Mouse (Mus musculus) 3T3-L1 (cell line): ENCODE data around the gene Npc2.

Source experiments
- DNase-seq: peaks from one replicate; pipeline ENCODE4 v3.0.0-alpha.2; 2015; ENCODE audit warnings: low read depth, low spot score

The Npc2 gene

DNA sequence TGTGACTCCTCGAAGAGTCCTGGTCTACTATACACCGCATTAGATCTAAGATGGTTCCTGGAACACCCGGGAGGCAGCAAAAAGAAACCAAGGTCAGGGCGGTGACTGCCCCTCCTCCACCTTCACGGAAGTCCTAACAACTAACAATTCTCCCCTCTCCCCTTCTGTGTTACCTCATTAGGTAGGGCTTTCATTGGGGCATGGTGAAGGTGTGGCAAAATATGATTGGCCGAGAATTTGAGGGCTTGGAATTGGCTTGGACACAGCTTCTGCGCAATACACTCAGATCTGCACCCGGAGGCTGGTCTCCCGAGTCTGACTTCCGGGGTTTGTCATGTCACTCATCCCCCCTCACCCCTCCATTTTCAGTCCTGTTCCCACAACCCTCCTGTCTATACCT lies 44.5 kb downstream of the Npc2 start:
- DNase-seq = no peak

DNA sequence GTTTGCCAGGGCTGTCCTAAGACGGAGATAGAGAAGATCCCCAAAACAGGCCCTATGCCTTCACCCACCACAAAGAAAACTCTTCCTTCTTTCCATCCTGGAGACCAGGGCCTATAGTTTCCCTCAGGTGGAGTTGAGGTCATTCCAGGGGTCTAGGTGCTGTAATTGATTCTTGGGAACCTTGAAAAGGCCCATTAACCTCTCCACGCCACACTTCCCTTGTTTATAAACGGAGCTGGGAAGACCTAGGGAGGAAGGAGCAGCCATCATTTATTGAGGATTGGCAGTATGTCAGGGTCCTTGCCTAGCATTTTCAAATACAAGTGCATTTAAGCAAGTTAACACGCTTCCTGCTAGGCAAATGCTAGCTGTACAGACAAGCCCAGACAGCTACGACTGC lies 45.5 kb downstream of the Npc2 start:
- no peak for DNase-seq

GRCm38 (mm10) chr12:84726986-84727385 lies 46.0 kb downstream of the Npc2 start:
- no peak for DNase-seq

GRCm38 (mm10) chr12:84726391-84726790 lies 46.6 kb downstream of the Npc2 start:
- no peak for DNase-seq

- DNase-seq = no peak
Observed at GRCm38 (mm10) chr12:84718462-84719244, 54.3 kb downstream of the Npc2 start.

DNA sequence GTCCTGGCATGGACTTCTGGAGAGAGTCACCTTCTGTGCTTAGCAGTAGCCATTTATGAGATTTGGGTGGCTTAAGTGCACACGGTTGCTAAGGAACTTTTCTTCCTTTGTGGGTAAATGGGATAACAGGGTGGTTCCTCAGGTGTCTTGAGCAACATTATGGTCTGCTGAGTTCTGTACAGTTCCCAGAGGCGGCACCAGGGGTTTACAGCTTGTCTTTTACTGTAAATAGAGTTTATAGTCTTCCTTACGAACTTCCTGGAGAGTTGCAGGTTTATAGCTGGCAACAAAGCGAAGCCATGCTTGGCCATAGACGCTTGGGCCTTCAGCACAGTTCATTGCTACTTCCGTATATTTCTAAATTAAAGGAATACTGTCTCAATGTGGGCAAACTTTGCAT lies 58.4 kb downstream of the Npc2 start:
- DNase-seq = no peak

DNA sequence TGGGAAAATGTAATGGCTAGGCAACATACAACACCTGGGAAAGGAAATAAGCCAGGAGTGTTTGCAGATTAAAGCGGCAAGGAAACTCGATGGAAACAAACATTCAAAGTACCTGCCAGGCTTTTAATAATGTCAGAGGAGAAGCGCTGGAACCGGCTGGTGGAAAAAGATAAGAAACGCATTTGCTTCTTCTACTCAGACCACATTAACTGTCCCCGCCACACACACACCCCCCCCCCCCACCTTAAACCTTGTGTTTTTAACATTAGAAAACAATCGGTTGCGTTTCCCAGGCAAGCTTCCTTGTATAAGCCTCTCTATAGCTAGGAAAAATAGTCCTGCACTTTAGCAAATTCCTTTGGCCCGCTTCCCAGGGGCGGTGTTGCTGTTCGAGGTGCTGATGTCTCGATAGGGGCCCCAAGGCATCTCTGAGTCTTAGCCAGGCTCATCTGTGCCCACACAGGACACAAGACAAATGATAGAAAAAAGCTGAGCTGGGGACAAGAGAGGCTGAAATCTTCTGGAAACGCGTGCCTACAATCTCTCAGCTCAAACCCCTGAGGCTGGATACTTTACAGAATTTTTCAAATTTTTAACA lies 63.0 kb downstream of the Npc2 start:
- DNase-seq = peak; percentile 62

DNA sequence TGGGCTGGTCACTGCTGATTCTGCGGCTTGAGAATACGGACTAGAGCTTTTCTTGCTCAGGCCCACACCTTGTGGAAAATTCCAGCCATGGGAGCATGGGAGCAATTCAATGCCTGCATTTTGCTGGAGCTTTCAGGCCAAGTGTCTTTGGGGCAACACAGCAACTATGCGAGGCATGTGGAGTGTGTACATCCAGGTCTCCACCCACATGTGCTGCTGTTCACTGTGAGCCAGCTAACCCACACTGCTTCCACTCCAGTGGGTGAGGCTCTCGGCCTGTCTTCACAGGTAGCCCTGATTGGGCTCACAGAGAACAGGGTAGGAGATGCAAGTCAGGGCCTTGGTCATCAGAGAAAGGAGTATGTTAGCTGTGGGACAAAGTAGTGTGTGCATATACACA lies 65.1 kb downstream of the Npc2 start:
- DNase-seq = no peak

GRCm38 (mm10) chr12:84706886-84707285 lies 66.1 kb downstream of the Npc2 start:
- DNase-seq = no peak
